Mouse (Mus musculus) T-cell, adult 66 days (primary cell): ENCODE results near the gene Olfr1408. TPM values are rescaled to one million over a fixed set of nuclear protein-coding genes. Genes with fewer than 3 reads are reported as not detected.

Experiments
- total RNA-seq, 2 experiments: library from RNA; stranded (reverse); gene quantifications; 3 replicates in 1 of 2; 4 replicates in 1 of 2; pipeline ENCODE4 v1.2.4; 2023

The Olfr1408 gene
- not detected for total RNA-seq

GRCm38 (mm10) chr1:173137274-173137673 is at the start of gene Olfr1408:
TSS of gene Olfr1408 (minus strand) at chr1:173137374.

Other genes with a start within 250 kb of the Olfr1408 start
- gene Apcs, start 242.3 kb downstream of the Olfr1408 start, total RNA-seq: not detected
- gene Olfr16, start 187.0 kb downstream of the Olfr1408 start, total RNA-seq: not detected
- gene Olfr1406, start 53.3 kb upstream of the Olfr1408 start, total RNA-seq: not detected
- gene Olfr218, start 60.4 kb upstream of the Olfr1408 start, total RNA-seq: not detected
- gene Olfr1404, start 75.0 kb upstream of the Olfr1408 start, total RNA-seq: not detected
- gene Fcer1a, start 89.8 kb upstream of the Olfr1408 start, total RNA-seq: not detected
- not detected for gene Olfr418, start 128.6 kb upstream of the Olfr1408 start, total RNA-seq
- gene Mptx2, start 140.4 kb upstream of the Olfr1408 start, total RNA-seq: not detected
- gene Ackr1, start 196.4 kb upstream of the Olfr1408 start, total RNA-seq: not detected
- gene Aim2, start 213.5 kb upstream of the Olfr1408 start, total RNA-seq: 10 to 100 TPM; 49.3 to 72.0 TPM
- under 1 TPM in 1 of 2 experiments, not detected in 1; 0.15 TPM for gene Cadm3, start 230.3 kb upstream of the Olfr1408 start, total RNA-seq